Mouse (Mus musculus): ENCODE measurements at regions not wholly inside any gene's neighbourhood (a gene's known extent, or its start where the extent isn't known, plus 50 kb on each side); places are given as distances from the start of the nearest gene placed in this dataset.

- ATAC-seq (ENCODE audit: low FRiP score) = peak; percentile 77
- no peaks in the 10 kb centered on the region for H3K9me3 ChIP-seq (ENCODE audit: control insufficient read depth, low read length)
- H3K36me3 ChIP-seq (ENCODE audit: control insufficient read depth, insufficient read depth, low read length) = no peaks in the 10 kb centered on the region
- H3K27ac ChIP-seq (ENCODE audit: low read depth, low read length) = no peak overlapping the region
- no peak overlapping the region for H3K4me3 ChIP-seq (ENCODE audit: low read depth, low read length)
- H3K4me2 ChIP-seq = no peak overlapping the region
- DNase-seq (ENCODE audit: low spot score, missing footprints) = peak; percentile 93
- 69% methylated on average over 7 of the region's 7 CpGs for WGBS
- no peaks in the 10 kb centered on the region for H3K27me3 ChIP-seq (ENCODE audit: control insufficient read depth, insufficient read depth, low read length)
- no peaks in the 10 kb centered on the region for H3K4me1 ChIP-seq (ENCODE audit: control insufficient read depth, insufficient read depth, low read length)
- no peak overlapping the region for H3K9ac ChIP-seq (ENCODE audit: low read length)
Observed at GRCm38 (mm10) chr4:40014666-40015065, 128.2 kb upstream of the Aco1 start.

GRCm38 (mm10) chr4:40016856-40017255, 126.0 kb upstream of the Aco1 start:
- DNase-seq (ENCODE audit: low spot score, missing footprints) = no peak
- H3K9ac ChIP-seq (ENCODE audit: low read length) = no peak overlapping the region
- no peaks in the 10 kb centered on the region for H3K4me1 ChIP-seq (ENCODE audit: control insufficient read depth, insufficient read depth, low read length)
- H3K4me3 ChIP-seq (ENCODE audit: low read depth, low read length) = no peak overlapping the region
- no peak overlapping the region for H3K27ac ChIP-seq (ENCODE audit: low read depth, low read length)
- H3K27me3 ChIP-seq (ENCODE audit: control insufficient read depth, insufficient read depth, low read length) = no peaks in the 10 kb centered on the region
- H3K36me3 ChIP-seq (ENCODE audit: control insufficient read depth, insufficient read depth, low read length) = no peaks in the 10 kb centered on the region
- no peak for ATAC-seq (ENCODE audit: low FRiP score)
- H3K9me3 ChIP-seq (ENCODE audit: control insufficient read depth, low read length) = no peaks in the 10 kb centered on the region
- 93% methylated on average over 15 of the region's 15 CpGs for WGBS
- no peak overlapping the region for H3K4me2 ChIP-seq

- no peak overlapping the region for H3K9ac ChIP-seq (ENCODE audit: low read length)
- 91% methylated on average over 4 of the region's 4 CpGs for WGBS
- H3K36me3 ChIP-seq (ENCODE audit: control insufficient read depth, insufficient read depth, low read length) = no peaks in the 10 kb centered on the region
Observed at GRCm38 (mm10) chr4:40018208-40018607, 124.7 kb upstream of the Aco1 start.

GRCm38 (mm10) chr4:40031361-40031760, 111.5 kb upstream of the Aco1 start:
- H3K4me1 ChIP-seq (ENCODE audit: control insufficient read depth, insufficient read depth, low read length) = no peaks in the 10 kb centered on the region
- no peak overlapping the region for H3K27ac ChIP-seq (ENCODE audit: low read depth, low read length)
- H3K9me3 ChIP-seq (ENCODE audit: control insufficient read depth, low read length) = no peaks in the 10 kb centered on the region
- no peak overlapping the region for H3K9ac ChIP-seq (ENCODE audit: low read length)
- DNase-seq (ENCODE audit: low spot score, missing footprints) (no peak), ATAC-seq (ENCODE audit: low FRiP score) (no peak)
- H3K4me3 ChIP-seq (ENCODE audit: low read depth, low read length) = no peak overlapping the region
- H3K36me3 ChIP-seq (ENCODE audit: control insufficient read depth, insufficient read depth, low read length) = no peaks in the 10 kb centered on the region
- 100% methylated on average over 1 of the region's 1 CpGs for WGBS
- H3K27me3 ChIP-seq (ENCODE audit: control insufficient read depth, insufficient read depth, low read length) = no peaks in the 10 kb centered on the region
- H3K4me2 ChIP-seq = no peak overlapping the region

More at GRCm38 (mm10) chr4:40018208-40018607, 124.7 kb upstream of the Aco1 start:
- H3K27me3 ChIP-seq (ENCODE audit: control insufficient read depth, insufficient read depth, low read length) = no peaks in the 10 kb centered on the region
- no peak overlapping the region for H3K4me3 ChIP-seq (ENCODE audit: low read depth, low read length)
- no peak overlapping the region for H3K4me2 ChIP-seq
- ATAC-seq (ENCODE audit: low FRiP score) = no peak
- no peaks in the 10 kb centered on the region for H3K4me1 ChIP-seq (ENCODE audit: control insufficient read depth, insufficient read depth, low read length)
- H3K27ac ChIP-seq (ENCODE audit: low read depth, low read length) = no peak overlapping the region
- no peak for DNase-seq (ENCODE audit: low spot score, missing footprints)
- no peaks in the 10 kb centered on the region for H3K9me3 ChIP-seq (ENCODE audit: control insufficient read depth, low read length)

GRCm38 (mm10) chr4:40047846-40048245, 95.0 kb upstream of the Aco1 start:
- no peaks in the 10 kb centered on the region for H3K4me1 ChIP-seq (ENCODE audit: control insufficient read depth, insufficient read depth, low read length)
- no peak overlapping the region for H3K27ac ChIP-seq (ENCODE audit: low read depth, low read length)
- WGBS = 94% methylated on average over 10 of the region's 10 CpGs
- no peaks in the 10 kb centered on the region for H3K9me3 ChIP-seq (ENCODE audit: control insufficient read depth, low read length)
- H3K27me3 ChIP-seq (ENCODE audit: control insufficient read depth, insufficient read depth, low read length) = no peaks in the 10 kb centered on the region
- H3K4me3 ChIP-seq (ENCODE audit: low read depth, low read length) = no peak overlapping the region
- H3K9ac ChIP-seq (ENCODE audit: low read length) = no peak overlapping the region
- H3K36me3 ChIP-seq (ENCODE audit: control insufficient read depth, insufficient read depth, low read length) = no peaks in the 10 kb centered on the region
- ATAC-seq (ENCODE audit: low FRiP score) (no peak), DNase-seq (ENCODE audit: low spot score, missing footprints) (no peak)
- no peak overlapping the region for H3K4me2 ChIP-seq

GRCm38 (mm10) chr4:40049086-40049485, 93.8 kb upstream of the Aco1 start:
- DNase-seq (ENCODE audit: low spot score, missing footprints) (no peak), ATAC-seq (ENCODE audit: low FRiP score) (no peak)
- Histone ChIP-seq H3K4me2 (no peak overlapping the region), H3K27ac (ENCODE audit: low read depth, low read length) (no peak overlapping the region), H3K9ac (ENCODE audit: low read length) (no peak overlapping the region), H3K36me3 (ENCODE audit: control insufficient read depth, insufficient read depth, low read length) (no peaks in the 10 kb centered on the region), H3K27me3 (ENCODE audit: control insufficient read depth, insufficient read depth, low read length) (no peaks in the 10 kb centered on the region), H3K4me3 (ENCODE audit: low read depth, low read length) (no peak overlapping the region), H3K9me3 (ENCODE audit: control insufficient read depth, low read length) (no peaks in the 10 kb centered on the region), H3K4me1 (ENCODE audit: control insufficient read depth, insufficient read depth, low read length) (no peaks in the 10 kb centered on the region)
- WGBS = 80% methylated on average over 6 of the region's 6 CpGs

- H3K4me2 ChIP-seq = no peak overlapping the region
- no peak overlapping the region for H3K4me3 ChIP-seq (ENCODE audit: low read depth, low read length)
- no peak overlapping the region for H3K27ac ChIP-seq (ENCODE audit: low read depth, low read length)
- DNase-seq (ENCODE audit: low spot score, missing footprints) (no peak), ATAC-seq (ENCODE audit: low FRiP score) (no peak)
- WGBS = 86% methylated on average over 4 of the region's 4 CpGs
- no peak overlapping the region for H3K9ac ChIP-seq (ENCODE audit: low read length)
- H3K9me3 ChIP-seq (ENCODE audit: control insufficient read depth, low read length) = no peaks in the 10 kb centered on the region
- H3K4me1 ChIP-seq (ENCODE audit: control insufficient read depth, insufficient read depth, low read length) = no peaks in the 10 kb centered on the region
- H3K36me3 ChIP-seq (ENCODE audit: control insufficient read depth, insufficient read depth, low read length) = no peaks in the 10 kb centered on the region
- no peaks in the 10 kb centered on the region for H3K27me3 ChIP-seq (ENCODE audit: control insufficient read depth, insufficient read depth, low read length)
Observed at GRCm38 (mm10) chr4:40051848-40052247, 91.0 kb upstream of the Aco1 start.

- Histone ChIP-seq H3K4me1 (ENCODE audit: control insufficient read depth, insufficient read depth, low read length) (no peaks in the 10 kb centered on the region), H3K4me2 (no peak overlapping the region), H3K4me3 (ENCODE audit: low read depth, low read length) (no peak overlapping the region), H3K27me3 (ENCODE audit: control insufficient read depth, insufficient read depth, low read length) (no peaks in the 10 kb centered on the region), H3K27ac (ENCODE audit: low read depth, low read length) (no peak overlapping the region), H3K9ac (ENCODE audit: low read length) (no peak overlapping the region), H3K9me3 (ENCODE audit: control insufficient read depth, low read length) (no peaks in the 10 kb centered on the region), H3K36me3 (ENCODE audit: control insufficient read depth, insufficient read depth, low read length) (no peaks in the 10 kb centered on the region)
- no peak for ATAC-seq (ENCODE audit: low FRiP score)
- DNase-seq (ENCODE audit: low spot score, missing footprints) = no peak
- 85% methylated on average over 2 of the region's 2 CpGs for WGBS
Observed at GRCm38 (mm10) chr4:40053391-40053790, 89.5 kb upstream of the Aco1 start.

GRCm38 (mm10) chr4:40063751-40064456, 79.0 kb upstream of the Aco1 start:
- no peak overlapping the region for H3K9ac ChIP-seq (ENCODE audit: low read length)
- no peaks in the 10 kb centered on the region for H3K36me3 ChIP-seq (ENCODE audit: control insufficient read depth, insufficient read depth, low read length)
- H3K9me3 ChIP-seq (ENCODE audit: control insufficient read depth, low read length) = no peaks in the 10 kb centered on the region
- no peaks in the 10 kb centered on the region for H3K4me1 ChIP-seq (ENCODE audit: control insufficient read depth, insufficient read depth, low read length)
- ATAC-seq (ENCODE audit: low FRiP score) (no peak), DNase-seq (ENCODE audit: low spot score, missing footprints) (no peak)
- H3K27ac ChIP-seq (ENCODE audit: low read depth, low read length) = no peak overlapping the region
- WGBS = 87% methylated on average over 3 of the region's 3 CpGs
- H3K4me3 ChIP-seq (ENCODE audit: low read depth, low read length) = no peak overlapping the region
- no peaks in the 10 kb centered on the region for H3K27me3 ChIP-seq (ENCODE audit: control insufficient read depth, insufficient read depth, low read length)
- no peak overlapping the region for H3K4me2 ChIP-seq
